ENCODE assay signal across 8 mouse cellular contexts in the genomic region with DNA sequence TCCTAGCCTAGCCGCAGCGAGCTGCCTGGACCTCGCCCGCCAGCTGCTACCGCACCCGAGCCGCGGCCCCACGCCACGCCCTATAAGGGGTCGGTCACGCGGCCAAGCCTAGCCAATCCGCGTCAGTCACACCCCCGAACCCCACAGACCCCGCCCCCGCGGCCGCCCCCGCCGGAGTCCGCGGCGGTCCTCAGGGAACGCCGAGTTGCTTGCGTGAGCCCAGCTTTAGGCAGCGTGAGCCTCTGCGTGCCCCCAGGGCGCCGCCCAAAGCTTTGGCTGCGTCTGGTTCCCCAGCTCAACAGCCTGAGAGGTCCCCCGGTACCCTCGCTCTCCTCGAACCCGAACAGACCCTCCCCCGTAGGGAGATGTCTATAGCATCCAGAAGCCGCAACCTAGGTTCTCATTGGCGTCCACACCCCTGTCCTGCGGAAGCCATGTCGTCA. TPM values are rescaled to one million over a fixed set of nuclear protein-coding genes. Genes with fewer than 3 reads are reported as not detected.
DNase-seq lines count a peak whose midpoint lies in the region; ATAC-seq and TF ChIP-seq lines count a peak whose summit lies in the region.

A gene (minus strand): TSS at position 38 of the 443 bp plus-strand sequence.

- no peak for TF ChIP-seq EP300 in lung, postnatal 0 days (IDR thresholded peaks at IDR 0.05)

- DNase-seq in ES-CJ7 (ENCODE audit: low read depth, low spot score) = peak; percentile 72
- peak; percentile 18 to 31 for DNase-seq in adrenal gland, postnatal 4 days (ENCODE audit: low spot score in 2 of 2)
- peak; percentile 91 for DNase-seq in layer of hippocampus, adult 9-11 months
- DNase-seq in lung, postnatal 0 days (ENCODE audit: low spot score) = peak; percentile 10
- peak; percentile 95 for DNase-seq in right cerebral cortex, adult 18-20 months
- DNase-seq in urinary bladder, postnatal 25 days (ENCODE audit: low spot score) = peak; percentile 15

- H3K27ac ChIP-seq in embryonic facial prominence, embryonic 12.5 days = no peak within 1 kb of the TSS
- H3K27ac ChIP-seq in heart, embryonic 13.5 days (replicated peaks) = no peak within 1 kb of the TSS
- H3K27ac ChIP-seq in lung, postnatal 0 days (ENCODE audit: low read length) = no peak within 1 kb of the TSS

- ATAC-seq in embryonic facial prominence, embryonic 12.5 days (ENCODE audit: insufficient number of reproducible peaks, insufficient read depth, low FRiP score, low TSS enrichment) = peak; percentile 83
- peak; percentile 71; the same call in 1 of the 2 replicates for ATAC-seq in heart, embryonic 13.5 days (ENCODE audit: extremely low read depth, insufficient number of reproducible peaks, low FRiP score, low TSS enrichment)
- peak; percentile 60 for ATAC-seq in lung, postnatal 0 days

- under 1% methylated on average over 40 of the region's 42 CpGs for WGBS in embryonic facial prominence, embryonic 12.5 days
- under 1% methylated on average over 42 of the region's 42 CpGs for WGBS in heart, embryonic 13.5 days
- WGBS in lung, postnatal 0 days = under 1% methylated on average over 28 of the region's 42 CpGs

- peak within 1 kb of the TSS; percentile 59 for H3K4me3 ChIP-seq in embryonic facial prominence, embryonic 12.5 days
- H3K4me3 ChIP-seq in heart, embryonic 13.5 days = peak within 1 kb of the TSS; percentile 63
- H3K4me3 ChIP-seq in lung, postnatal 0 days (ENCODE audit: low read depth, low read length) = peak within 1 kb of the TSS; percentile 39

- H3K4me2 ChIP-seq in embryonic facial prominence, embryonic 12.5 days (replicated peaks) = peak within 1 kb of the TSS; percentile 100
- H3K4me2 ChIP-seq in heart, embryonic 13.5 days = peak within 1 kb of the TSS; percentile 98
- H3K4me2 ChIP-seq in lung, postnatal 0 days (replicated peaks; ENCODE audit: low read depth, low read length) = peak within 1 kb of the TSS; percentile 72

- no peak for TF ChIP-seq CTCF in lung, postnatal 0 days (IDR thresholded peaks at IDR 0.05)

- H3K9ac ChIP-seq in embryonic facial prominence, embryonic 12.5 days = peak within 1 kb of the TSS; percentile 40
- H3K9ac ChIP-seq in heart, embryonic 13.5 days = peak within 1 kb of the TSS; percentile 67
- no peak within 1 kb of the TSS for H3K9ac ChIP-seq in lung, postnatal 0 days (replicated peaks; ENCODE audit: low read depth)

- H3K4me1 ChIP-seq in embryonic facial prominence, embryonic 12.5 days = peaks cover 11% of the 10 kb centered on the region
- peaks cover 18% of the 10 kb centered on the region for H3K4me1 ChIP-seq in heart, embryonic 13.5 days
- H3K4me1 ChIP-seq in lung, postnatal 0 days (ENCODE audit: insufficient read depth, low read depth, low read length) = peaks cover 6% of the 10 kb centered on the region; the same call in 1 of the 2 replicates

- H3K27me3 ChIP-seq in embryonic facial prominence, embryonic 12.5 days = peaks cover 27% of the 10 kb centered on the region
- peaks cover 61% of the 10 kb centered on the region for H3K27me3 ChIP-seq in heart, embryonic 13.5 days (replicated peaks)
- peaks cover 24% of the 10 kb centered on the region for H3K27me3 ChIP-seq in lung, postnatal 0 days (replicated peaks; ENCODE audit: insufficient read depth, low read length)

- no peaks in the 10 kb centered on the region for H3K36me3 ChIP-seq in embryonic facial prominence, embryonic 12.5 days
- H3K36me3 ChIP-seq in heart, embryonic 13.5 days = no peaks in the 10 kb centered on the region
- H3K36me3 ChIP-seq in lung, postnatal 0 days (ENCODE audit: insufficient read depth, low read length) = no peaks in the 10 kb centered on the region

- no peaks in the 10 kb centered on the region for H3K9me3 ChIP-seq in embryonic facial prominence, embryonic 12.5 days
- no peaks in the 10 kb centered on the region for H3K9me3 ChIP-seq in heart, embryonic 13.5 days
- H3K9me3 ChIP-seq in lung, postnatal 0 days (ENCODE audit: low read length) = no peaks in the 10 kb centered on the region

RNA-seq across cellular contexts. Expression of the gene that starts here (rescaled TPM):
- 10 to 100 TPM in 1 of 2 experiments, 1 to 10 TPM in 1; 5.6 to 10.1 TPM for total RNA-seq in adrenal gland, postnatal 4 days (2021)
- polyA plus RNA-seq in embryonic facial prominence, embryonic 12.5 days (2016; fragmentation: Nextera tagmentation; extraction: Ambion mirVana) = 2.6 and 3.3 TPM in 2 replicates
- 0.15 TPM in 2 replicates for polyA plus RNA-seq in heart, embryonic 13.5 days (2015; fragmentation: Nextera tagmentation; extraction: Ambion mirVana)
- polyA plus RNA-seq in lung, postnatal 0 days (2015; fragmentation: Nextera tagmentation; extraction: Ambion mirVana) = 0.02 and 0.08 TPM in 2 replicates

Comparison
In these comparisons a context has a peak if more than half of its experiments do, and no peak if none do; other contexts are left out.
1. Peak in ATAC-seq, H3K4me3 ChIP-seq, H3K9ac ChIP-seq and H3K4me2 ChIP-seq in heart, embryonic 13.5 days; RNA of the gene not detected or under 1 TPM.
2. Peak in DNase-seq, ATAC-seq, H3K4me3 ChIP-seq and H3K4me2 ChIP-seq in lung, postnatal 0 days; RNA of the gene not detected or under 1 TPM.
3. DNase-seq: peak in every context shown above with its lines; median percentile 95 in right cerebral cortex, adult 18-20 months; 91 in layer of hippocampus, adult 9-11 months; 72 in ES-CJ7; 24 in adrenal gland, postnatal 4 days; 15 in urinary bladder, postnatal 25 days; 10 in lung, postnatal 0 days.